Mouse (Mus musculus): Measurements from ENCODE around the gene Tenm3. TPM values are rescaled to one million over a fixed set of nuclear protein-coding genes. Genes with fewer than 3 reads are reported as not detected.

Tenm3 gene
- polyA plus RNA-seq, 2 experiments: 38.0 to 48.1 TPM

- peak; percentile 78 for ATAC-seq (ENCODE audit: low FRiP score, low read depth)
- TF ChIP-seq POLR2A (IDR thresholded peaks at IDR 0.05; ENCODE audit: borderline replicate concordance, extremely low read depth, insufficient read depth, insufficient read length): 0 out of 2 replicates have a peak, but pooled peaks have one; percentile 9
- Histone ChIP-seq H3K27ac (replicated peaks; ENCODE audit: low read depth, low read length) (peak overlapping the region; percentile 81), H3K9me3 (ENCODE audit: control insufficient read depth, low read length) (no peaks in the 10 kb centered on the region), H3K9ac (ENCODE audit: low read depth, low read length, severe bottlenecking) (peak overlapping the region; percentile 84), H3K4me2 (replicated peaks; ENCODE audit: low read depth, low read length, severe bottlenecking) (peak overlapping the region; percentile 89), H3K4me1 (ENCODE audit: control insufficient read depth, insufficient read depth, low read length) (peaks cover 10% of the 10 kb centered on the region), H3K36me3 (ENCODE audit: control insufficient read depth, insufficient read depth, low read length) (no peaks in the 10 kb centered on the region), H3K4me3 (replicated peaks; ENCODE audit: low read length) (peak overlapping the region; percentile 88), H3K27me3 (ENCODE audit: control insufficient read depth, insufficient read depth, low read length) (peaks cover 24% of the 10 kb centered on the region)
- peak; percentile 63 for DNase-seq (ENCODE audit: low spot score)
- under 1% methylated on average over 52 of the region's 93 CpGs for WGBS
Measured at GRCm38 (mm10) chr8:48842991-48843930, 490 bp downstream of the Tenm3 start.

DNA sequence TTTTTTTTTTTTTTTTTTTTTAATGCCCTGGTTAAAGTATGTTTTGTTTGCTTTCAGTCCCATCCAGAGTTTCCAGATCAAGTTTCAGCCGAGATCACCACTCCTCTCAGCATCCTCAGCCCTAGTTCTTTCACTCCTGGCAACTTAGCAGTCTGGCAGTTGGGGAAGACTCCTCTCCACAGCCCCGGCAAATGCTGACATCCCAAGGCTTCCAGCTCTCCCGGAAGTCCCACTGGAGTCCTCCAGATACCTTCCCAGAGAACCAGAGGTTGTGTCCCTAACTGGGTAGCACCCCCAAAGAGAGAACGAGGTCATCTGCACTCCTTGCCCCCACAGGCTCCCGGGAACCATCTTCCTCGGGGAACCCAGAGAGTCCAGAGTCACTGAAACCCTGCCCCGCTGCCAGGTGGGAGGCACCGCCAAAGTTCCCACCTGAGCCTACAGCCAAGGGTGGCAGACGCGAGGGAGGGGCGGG is 1.2 kb downstream of the Tenm3 start:
- ATAC-seq (ENCODE audit: low FRiP score, low read depth): peak; percentile 20; the same call in 1 of the 2 replicates

DNA sequence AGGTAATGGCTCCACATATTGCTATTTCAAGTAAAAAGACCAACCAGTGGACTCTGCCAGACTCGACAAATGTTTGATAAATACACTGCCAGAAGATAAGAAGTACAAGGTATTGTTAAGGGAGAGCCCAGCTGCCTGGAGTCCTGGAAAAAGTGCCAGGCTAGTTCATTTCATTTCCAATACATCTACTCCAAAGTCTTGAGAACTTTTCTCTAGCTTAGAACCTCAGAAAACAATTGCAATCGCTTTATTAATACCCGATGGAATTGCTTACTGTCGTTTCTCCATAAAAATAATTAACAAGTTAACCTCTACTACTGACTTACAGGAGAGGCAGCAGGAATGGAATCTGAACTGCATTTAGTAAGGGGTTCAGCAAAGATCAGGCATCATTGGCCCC is 1.7 kb downstream of the Tenm3 start:
- DNase-seq (ENCODE audit: low spot score): no peak
- ATAC-seq (ENCODE audit: low FRiP score, low read depth): no peak
- 4% methylated on average over 4 of the region's 4 CpGs for WGBS
- Histone ChIP-seq H3K4me3 (replicated peaks; ENCODE audit: low read length) (peak overlapping the region; percentile 88), H3K27me3 (ENCODE audit: control insufficient read depth, insufficient read depth, low read length) (peaks cover 24% of the 10 kb centered on the region), H3K36me3 (ENCODE audit: control insufficient read depth, insufficient read depth, low read length) (no peaks in the 10 kb centered on the region), H3K4me1 (ENCODE audit: control insufficient read depth, insufficient read depth, low read length) (peaks cover 10% of the 10 kb centered on the region), H3K9me3 (ENCODE audit: control insufficient read depth, low read length) (no peaks in the 10 kb centered on the region), H3K4me2 (replicated peaks; ENCODE audit: low read depth, low read length, severe bottlenecking) (peak overlapping the region; percentile 89), H3K27ac (replicated peaks; ENCODE audit: low read depth, low read length) (no peak overlapping the region), H3K9ac (ENCODE audit: low read depth, low read length, severe bottlenecking) (peak overlapping the region; percentile 84)
- no peak for TF ChIP-seq POLR2A (IDR thresholded peaks at IDR 0.05; ENCODE audit: borderline replicate concordance, extremely low read depth, insufficient read depth, insufficient read length)

More for the DNA sequence above, 1.2 kb downstream of the Tenm3 start:
- Histone ChIP-seq H3K27ac (replicated peaks; ENCODE audit: low read depth, low read length) (peak overlapping the region; percentile 81), H3K9me3 (ENCODE audit: control insufficient read depth, low read length) (no peaks in the 10 kb centered on the region), H3K9ac (ENCODE audit: low read depth, low read length, severe bottlenecking) (peak overlapping the region; percentile 84), H3K27me3 (ENCODE audit: control insufficient read depth, insufficient read depth, low read length) (peaks cover 24% of the 10 kb centered on the region), H3K4me3 (replicated peaks; ENCODE audit: low read length) (peak overlapping the region; percentile 88), H3K4me1 (ENCODE audit: control insufficient read depth, insufficient read depth, low read length) (peaks cover 10% of the 10 kb centered on the region), H3K4me2 (replicated peaks; ENCODE audit: low read depth, low read length, severe bottlenecking) (peak overlapping the region; percentile 89), H3K36me3 (ENCODE audit: control insufficient read depth, insufficient read depth, low read length) (no peaks in the 10 kb centered on the region)
- WGBS: 1% methylated on average over 11 of the region's 11 CpGs
- DNase-seq (ENCODE audit: low spot score): no peak
- no peak for TF ChIP-seq POLR2A (IDR thresholded peaks at IDR 0.05; ENCODE audit: borderline replicate concordance, extremely low read depth, insufficient read depth, insufficient read length)

DNA sequence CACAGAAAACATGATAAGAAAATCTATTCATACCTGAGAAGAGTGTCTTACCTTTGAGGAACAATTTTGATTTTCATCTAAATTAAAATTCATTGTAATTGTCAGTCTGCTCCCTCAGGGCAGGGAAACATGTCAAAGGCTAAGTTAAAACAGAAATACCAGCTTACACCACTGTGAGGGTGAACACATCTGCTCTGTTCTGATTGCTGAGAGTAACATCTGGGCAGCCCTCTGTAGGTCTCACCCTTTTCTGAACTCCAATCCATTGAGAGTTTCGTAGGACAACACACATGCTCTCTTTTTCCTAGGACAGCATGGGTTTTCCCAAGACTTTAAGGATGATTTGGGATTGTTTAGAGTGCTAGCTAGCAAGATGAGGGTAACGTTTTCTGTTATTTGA is 8.0 kb downstream of the Tenm3 start:
- no peaks in the 10 kb centered on the region for H3K27me3 ChIP-seq (ENCODE audit: control insufficient read depth, insufficient read depth, low read length)
- TF ChIP-seq POLR2A (IDR thresholded peaks at IDR 0.05; ENCODE audit: borderline replicate concordance, extremely low read depth, insufficient read depth, insufficient read length): no peak
- H3K9me3 ChIP-seq (ENCODE audit: control insufficient read depth, low read length): no peaks in the 10 kb centered on the region
- no peak for ATAC-seq (ENCODE audit: low FRiP score, low read depth)
- no peak overlapping the region for H3K4me2 ChIP-seq (replicated peaks; ENCODE audit: low read depth, low read length, severe bottlenecking)
- no peak overlapping the region for H3K27ac ChIP-seq (replicated peaks; ENCODE audit: low read depth, low read length)
- 67% methylated on average over 2 of the region's 2 CpGs for WGBS
- DNase-seq (ENCODE audit: low spot score): no peak
- H3K4me1 ChIP-seq (ENCODE audit: control insufficient read depth, insufficient read depth, low read length): no peaks in the 10 kb centered on the region
- no peaks in the 10 kb centered on the region for H3K36me3 ChIP-seq (ENCODE audit: control insufficient read depth, insufficient read depth, low read length)
- no peak overlapping the region for H3K4me3 ChIP-seq (replicated peaks; ENCODE audit: low read length)
- H3K9ac ChIP-seq (ENCODE audit: low read depth, low read length, severe bottlenecking): no peak overlapping the region

DNA sequence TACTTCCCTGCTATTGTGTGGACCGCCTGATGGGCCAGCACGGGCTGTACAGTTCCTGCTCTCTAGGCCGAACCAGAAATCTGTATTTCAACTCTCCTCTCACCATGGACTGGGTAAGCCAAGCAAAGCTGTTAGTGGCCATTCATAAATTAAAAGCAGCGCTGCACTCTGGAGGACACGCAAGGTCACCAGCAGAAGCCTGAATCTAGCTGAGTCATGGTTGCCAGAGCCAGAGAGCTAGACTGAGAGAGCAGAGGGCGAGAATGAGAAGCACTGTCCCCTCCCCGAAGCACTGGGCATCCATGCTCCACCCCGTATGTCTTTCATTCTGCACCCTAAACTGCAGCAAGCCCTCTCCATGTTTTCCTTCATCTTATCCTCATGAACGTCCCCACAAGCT is 16.3 kb downstream of the Tenm3 start:
- no peak overlapping the region for H3K9ac ChIP-seq (ENCODE audit: low read depth, low read length, severe bottlenecking)
- ATAC-seq (ENCODE audit: low FRiP score, low read depth): no peak
- no peak overlapping the region for H3K4me3 ChIP-seq (replicated peaks; ENCODE audit: low read length)
- H3K36me3 ChIP-seq (ENCODE audit: control insufficient read depth, insufficient read depth, low read length): no peaks in the 10 kb centered on the region
- no peaks in the 10 kb centered on the region for H3K9me3 ChIP-seq (ENCODE audit: control insufficient read depth, low read length)
- H3K4me1 ChIP-seq (ENCODE audit: control insufficient read depth, insufficient read depth, low read length): no peaks in the 10 kb centered on the region
- 45% methylated on average over 9 of the region's 9 CpGs for WGBS
- H3K27me3 ChIP-seq (ENCODE audit: control insufficient read depth, insufficient read depth, low read length): no peaks in the 10 kb centered on the region
- no peak for TF ChIP-seq POLR2A (IDR thresholded peaks at IDR 0.05; ENCODE audit: borderline replicate concordance, extremely low read depth, insufficient read depth, insufficient read length)
- H3K27ac ChIP-seq (replicated peaks; ENCODE audit: low read depth, low read length): no peak overlapping the region
- no peak overlapping the region for H3K4me2 ChIP-seq (replicated peaks; ENCODE audit: low read depth, low read length, severe bottlenecking)
- no peak for DNase-seq (ENCODE audit: low spot score)
